Mouse (Mus musculus) left cerebral cortex, postnatal 36 days (tissue): ENCODE data around the gene Scn10a. TPM values are rescaled to one million over a fixed set of nuclear protein-coding genes. Genes with fewer than 3 reads are reported as not detected.
A peak's percentile ranks its signal among the peaks of the same experiment; 100 is the strongest.

ENCODE experiments used
- DNase-seq, 2 experiments: peaks; one replicate each; pipeline ENCODE4 v3.0.0; 2021 to 2022; ENCODE audit warnings: low spot score in 2 of 2, mixed read lengths in 1 of 2
- intact Hi-C: fragments of 180-260 bp; cut with DNase I; formaldehyde crosslinking; loops from one replicate; pipeline ENCODE4 v1.15.1; 2025
- total RNA-seq, 2 experiments: library from RNA; stranded (reverse); gene quantifications; 2 replicates each; pipeline ENCODE4 v1.2.3; 2021

Gene Scn10a
- under 1 TPM; 0.07 to 0.23 TPM for total RNA-seq

- DNase-seq = no peak
- intact Hi-C loops = no loop called here
Measured at GRCm38 (mm10) chr9:119719222-119719621, at the start of gene Scn10a. Gene Scn10a (minus strand): TSS chr9:119719322.

DNA sequence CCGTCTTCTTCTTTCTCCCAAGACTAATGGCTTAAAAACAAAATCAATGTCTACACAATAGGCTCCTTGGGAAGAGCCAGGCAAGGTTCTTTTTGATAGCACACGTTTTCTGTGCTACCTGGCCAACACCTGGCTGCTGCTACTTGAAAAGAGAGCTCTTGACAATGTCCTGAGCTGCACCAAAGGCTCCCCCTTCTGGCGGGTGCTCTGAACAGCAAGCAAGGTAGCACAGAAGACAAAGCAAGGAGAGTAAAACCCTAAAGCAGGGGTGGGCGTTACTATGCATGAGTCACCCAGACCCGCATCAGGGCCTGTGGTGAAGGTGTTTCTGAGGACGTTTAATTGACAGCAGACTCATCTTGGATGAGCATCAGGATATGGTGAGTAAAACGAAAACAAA, 49.5 kb upstream of the Scn10a start:
- DNase-seq = no peak
- intact Hi-C loops = no loop called here

GRCm38 (mm10) chr9:119760226-119760625, 41.1 kb upstream of the Scn10a start:
- no peak for DNase-seq
- intact Hi-C loops = no loop called here

- intact Hi-C loops = loop anchor here (10.0 kb wide), 1 partner anchor 175 kb away; no protein-coding TSS in a partner anchor
Measured at GRCm38 (mm10) chr9:119759457-119759856, 40.3 kb upstream of the Scn10a start.

DNA sequence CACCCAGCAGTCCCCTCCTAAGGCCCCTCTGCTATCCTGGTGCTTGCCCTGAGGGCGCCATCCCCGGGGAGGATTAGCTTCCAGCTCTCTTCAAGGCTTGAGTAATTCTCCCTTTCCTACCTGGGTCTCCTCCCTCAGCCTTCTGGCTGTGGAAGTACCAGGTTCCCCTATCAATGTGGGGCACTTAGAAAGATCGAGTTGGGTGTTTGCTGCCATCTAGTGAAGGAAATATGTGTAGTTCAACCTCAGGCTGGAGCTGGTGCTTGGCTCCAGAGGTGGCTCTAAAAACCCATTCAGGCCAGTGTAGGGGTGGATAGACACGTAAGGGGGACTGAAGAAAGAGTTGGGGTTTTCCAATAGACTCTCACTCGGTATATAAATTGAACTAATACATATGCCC, 32.4 kb upstream of the Scn10a start:
- intact Hi-C loops = loop anchor here (1.0 to 10.0 kb wide), 3 partner anchors 104 to 291 kb away; no protein-coding TSS in a partner anchor
- peak in 1 of 2 experiments; percentile 15 for DNase-seq

More at GRCm38 (mm10) chr9:119759457-119759856, 40.3 kb upstream of the Scn10a start:
- DNase-seq = no peak

- DNase-seq = no peak
- intact Hi-C loops = no loop called here
Measured at GRCm38 (mm10) chr9:119749112-119749511, 30.0 kb upstream of the Scn10a start.

GRCm38 (mm10) chr9:119743900-119744299, 24.8 kb upstream of the Scn10a start:
- no peak for DNase-seq
- intact Hi-C loops = no loop called here

GRCm38 (mm10) chr9:119743312-119743711, 24.2 kb upstream of the Scn10a start:
- intact Hi-C loops = no loop called here
- no peak for DNase-seq

GRCm38 (mm10) chr9:119741101-119741786, 22.1 kb upstream of the Scn10a start:
- intact Hi-C loops = no loop called here
- no peak for DNase-seq

- intact Hi-C loops = no loop called here
- no peak for DNase-seq
Measured at GRCm38 (mm10) chr9:119728412-119729097, 9.4 kb upstream of the Scn10a start.

DNA sequence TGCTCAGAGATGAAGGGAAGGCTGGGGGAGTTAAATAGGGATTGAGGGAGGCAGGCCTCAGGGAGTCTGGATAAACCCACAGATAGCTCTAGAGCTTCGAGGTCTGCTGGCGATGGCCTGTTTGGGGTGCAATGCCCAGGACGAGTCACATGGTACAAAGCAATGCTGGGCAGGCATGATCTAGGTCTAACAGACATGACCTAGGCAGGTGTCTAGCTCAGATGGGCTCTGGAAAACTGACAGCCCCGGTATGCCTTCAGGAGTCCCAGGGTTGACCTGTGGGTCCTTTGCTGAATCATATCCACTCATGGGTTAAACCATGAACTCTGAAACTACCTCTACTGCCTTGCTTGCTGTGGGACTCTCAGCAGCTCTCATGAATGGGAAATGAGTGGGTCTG, 7.9 kb upstream of the Scn10a start:
- DNase-seq = no peak
- intact Hi-C loops = no loop called here

- intact Hi-C loops = no loop called here
- no peak for DNase-seq
Measured at GRCm38 (mm10) chr9:119725293-119725862, 6.3 kb upstream of the Scn10a start.

DNA sequence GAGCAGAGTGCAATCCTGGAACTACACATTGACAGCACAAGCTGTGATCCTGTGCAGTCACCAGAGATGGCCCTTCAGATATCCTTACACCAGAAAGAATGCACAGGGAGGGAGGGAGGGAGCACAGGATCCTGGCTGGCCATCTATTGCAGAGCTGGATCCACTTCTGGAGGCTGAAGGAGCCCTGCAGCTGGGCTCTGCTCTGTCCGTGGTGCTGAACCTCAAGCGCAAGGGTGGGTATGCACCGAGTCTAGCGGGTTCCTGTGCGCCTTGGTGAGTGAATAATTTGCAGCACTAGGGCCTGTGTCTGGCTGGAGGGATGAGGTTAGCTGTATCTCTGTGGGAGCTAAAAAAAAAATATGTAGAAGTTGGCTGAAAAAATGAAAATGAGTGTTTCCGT, 12.4 kb downstream of the Scn10a start:
- intact Hi-C loops = no loop called here
- DNase-seq = no peak

GRCm38 (mm10) chr9:119691505-119691904, 27.6 kb downstream of the Scn10a start:
- intact Hi-C loops = no loop called here

GRCm38 (mm10) chr9:119691001-119691400, 28.1 kb downstream of the Scn10a start:
- DNase-seq = no peak
- intact Hi-C loops = no loop called here

More at GRCm38 (mm10) chr9:119691505-119691904, 27.6 kb downstream of the Scn10a start:
- no peak for DNase-seq

GRCm38 (mm10) chr9:119687893-119688292, 31.2 kb downstream of the Scn10a start:
- DNase-seq = no peak
- intact Hi-C loops = no loop called here

DNA sequence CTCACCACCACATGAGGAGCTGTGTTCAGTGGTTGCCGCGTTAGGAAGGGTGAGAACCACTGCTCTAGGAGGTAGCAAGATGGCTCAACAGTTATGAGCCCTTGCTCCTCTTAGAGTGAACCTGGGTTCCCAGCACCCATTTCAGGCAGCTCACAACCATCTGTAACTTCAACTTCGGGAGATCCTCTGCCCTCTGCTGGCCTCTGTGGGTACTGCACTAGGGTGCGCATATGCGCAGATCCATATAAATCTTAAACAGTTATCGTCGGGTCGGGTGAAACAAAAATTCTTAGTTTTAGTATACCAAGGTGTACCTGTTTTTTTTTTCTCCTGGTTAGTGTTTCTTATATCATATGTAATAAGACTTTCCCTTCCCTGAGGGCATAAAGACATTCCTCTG, 32.9 kb downstream of the Scn10a start:
- intact Hi-C loops = no loop called here
- no peak for DNase-seq

GRCm38 (mm10) chr9:119680896-119681295, 38.2 kb downstream of the Scn10a start:
- no peak for DNase-seq
- intact Hi-C loops = no loop called here

- no peak for DNase-seq
- intact Hi-C loops = no loop called here
Measured at GRCm38 (mm10) chr9:119664109-119664508, 55.0 kb downstream of the Scn10a start.

DNA sequence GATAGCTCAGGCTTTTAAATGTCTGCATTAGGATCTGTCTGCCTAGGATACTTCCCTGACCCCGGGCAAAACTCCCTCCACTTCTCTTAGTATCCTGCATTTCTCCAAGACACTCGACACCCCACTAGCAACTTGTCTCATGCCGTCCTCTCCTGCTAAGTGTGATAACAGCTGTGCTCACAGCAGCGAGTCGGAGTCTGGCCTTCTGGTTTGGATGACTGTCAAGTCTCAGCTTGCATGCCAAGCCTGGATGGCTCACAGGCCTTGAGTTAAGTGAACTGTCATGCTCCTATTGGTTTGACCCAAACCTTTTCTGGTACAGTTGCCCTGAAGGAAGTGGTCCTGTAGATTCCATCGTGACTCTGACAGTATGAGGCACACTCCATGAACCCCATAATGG, 63.0 kb downstream of the Scn10a start:
- DNase-seq = peak; percentile 9 to 21
- intact Hi-C loops = no loop called here

DNA sequence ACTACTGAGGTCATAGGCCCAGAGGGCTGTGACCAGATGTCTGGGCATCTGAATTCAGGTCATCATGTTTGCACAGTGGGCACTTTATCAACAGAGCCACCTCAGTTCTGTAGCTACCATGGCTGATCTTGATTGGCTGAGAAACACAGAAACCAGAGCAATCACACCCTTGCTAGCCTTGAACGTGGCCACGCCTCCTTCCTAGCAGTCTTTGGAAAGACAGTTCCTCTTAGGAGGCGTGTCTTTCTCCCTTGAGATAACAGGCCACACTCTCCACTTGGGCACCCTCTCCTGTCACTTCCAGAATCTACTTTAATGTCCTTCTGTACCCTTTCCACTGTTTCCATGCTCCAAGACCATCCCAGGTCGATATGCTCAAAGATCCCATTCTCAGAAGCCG, 65.4 kb downstream of the Scn10a start:
- DNase-seq = no peak
- intact Hi-C loops = no loop called here
